Mouse (Mus musculus) heart, embryonic 13.5 days (tissue): ENCODE measurements at regions not wholly inside any gene's neighbourhood (a gene's known extent, or its start where the extent isn't known, plus 50 kb on each side); places are given as distances from the start of the nearest gene placed in this dataset.
A peak's percentile ranks its signal among the peaks of the same experiment; 100 is the strongest.
"Not testable (repeated sequence)": the region's sequence is repeated elsewhere in the genome, so short reads cannot be mapped to it uniquely, and the experiment has no call there.

Experiments used
- ATAC-seq: fragments of 200-750 bp; cut with Nextera tagmentation; 2 replicates; pipeline ENCODE4 v1.8.0; 2017; ENCODE audit warnings: moderate TSS enrichment; ENCODE audit not compliant: insufficient number of reproducible peaks, low FRiP score, low TSS enrichment; ENCODE audit errors: extremely low read depth
- H3K27ac ChIP-seq: fragments of 300-500 bp; sonication (generic); replicated peaks from 2 replicates; pipeline ENCODE4 v1.5.1; 2015; ENCODE audit warnings: moderate library complexity, mild to moderate bottlenecking, inconsistent platforms
- H3K27me3 ChIP-seq: fragments of 300-500 bp; sonication (generic); replicated peaks from 2 replicates; pipeline ENCODE4 v1.6.1; 2015; ENCODE audit warnings: mild to moderate bottlenecking, inconsistent platforms
- H3K36me3 ChIP-seq: fragments of 300-500 bp; sonication (generic); 2 replicates; pipeline ENCODE4 v1.6.1; 2015; ENCODE audit warnings: mild to moderate bottlenecking, inconsistent platforms
- H3K4me1 ChIP-seq: fragments of 300-500 bp; sonication (generic); 2 replicates; pipeline ENCODE4 v1.6.1; 2015; ENCODE audit warnings: inconsistent platforms
- H3K4me2 ChIP-seq: fragments of 300-500 bp; sonication (generic); 2 replicates; pipeline ENCODE4 v1.6.1; 2015; ENCODE audit warnings: inconsistent platforms, mild to moderate bottlenecking, moderate library complexity
- H3K4me3 ChIP-seq: fragments of 300-500 bp; sonication (generic); 2 replicates; pipeline ENCODE4 v1.5.1; 2015; ENCODE audit warnings: moderate library complexity, mild to moderate bottlenecking, inconsistent platforms
- H3K9ac ChIP-seq: fragments of 300-500 bp; sonication (generic); 2 replicates; pipeline ENCODE4 v1.6.1; 2015; ENCODE audit warnings: inconsistent platforms, mild to moderate bottlenecking, moderate library complexity
- H3K9me3 ChIP-seq: fragments of 300-500 bp; sonication (generic); 2 replicates; pipeline ENCODE4 v1.6.1; 2016; ENCODE audit warnings: inconsistent platforms
- WGBS: fragments of 180-500 bp; shearing (Covaris S2); methylation state at CpG from one replicate; pipeline ENCODE4 v1.1.7; 2015; ENCODE audit warnings: mixed read lengths; 5-methylcytosine and 5-hydroxymethylcytosine counted together

GRCm38 (mm10) chr2:57185151-57185550 lies 52.3 kb upstream of the Gpd2 start:
- Histone ChIP-seq H3K9me3 (no peaks in the 10 kb centered on the region), H3K4me1 (peaks cover 6% of the 10 kb centered on the region), H3K27me3 (no peaks in the 10 kb centered on the region), H3K36me3 (no peaks in the 10 kb centered on the region), H3K4me3 (no peak overlapping the region), H3K4me2 (no peak overlapping the region), H3K27ac (no peak overlapping the region), H3K9ac (no peak overlapping the region)
- 14% methylated on average over 1 of the region's 1 CpGs for WGBS
- no peak for ATAC-seq

DNA sequence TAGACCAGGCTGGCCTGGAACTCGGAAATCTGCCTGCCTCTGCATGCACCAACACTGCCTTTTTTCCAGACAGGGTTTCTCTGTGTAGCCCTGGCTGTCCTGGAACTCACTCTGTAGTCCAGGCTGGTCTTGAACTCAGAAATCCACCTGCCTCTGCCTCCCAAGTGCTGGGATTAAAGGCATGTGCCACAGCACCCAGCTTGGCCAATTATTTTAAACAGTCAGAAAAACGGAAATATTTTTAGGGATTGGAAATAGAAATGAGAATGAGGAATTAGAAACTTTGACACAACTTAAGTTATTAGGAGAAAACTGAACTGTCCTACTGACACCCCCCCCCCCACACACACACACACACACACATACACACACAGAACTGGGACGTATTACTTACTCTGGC lies 54.3 kb upstream of the Gpd2 start:
- 63% methylated on average over 3 of the region's 3 CpGs for WGBS
- not testable (repeated sequence) for H3K9ac ChIP-seq, H3K27ac ChIP-seq, ATAC-seq, H3K4me1 ChIP-seq, H3K27me3 ChIP-seq, H3K4me3 ChIP-seq, H3K9me3 ChIP-seq, H3K4me2 ChIP-seq, H3K36me3 ChIP-seq

DNA sequence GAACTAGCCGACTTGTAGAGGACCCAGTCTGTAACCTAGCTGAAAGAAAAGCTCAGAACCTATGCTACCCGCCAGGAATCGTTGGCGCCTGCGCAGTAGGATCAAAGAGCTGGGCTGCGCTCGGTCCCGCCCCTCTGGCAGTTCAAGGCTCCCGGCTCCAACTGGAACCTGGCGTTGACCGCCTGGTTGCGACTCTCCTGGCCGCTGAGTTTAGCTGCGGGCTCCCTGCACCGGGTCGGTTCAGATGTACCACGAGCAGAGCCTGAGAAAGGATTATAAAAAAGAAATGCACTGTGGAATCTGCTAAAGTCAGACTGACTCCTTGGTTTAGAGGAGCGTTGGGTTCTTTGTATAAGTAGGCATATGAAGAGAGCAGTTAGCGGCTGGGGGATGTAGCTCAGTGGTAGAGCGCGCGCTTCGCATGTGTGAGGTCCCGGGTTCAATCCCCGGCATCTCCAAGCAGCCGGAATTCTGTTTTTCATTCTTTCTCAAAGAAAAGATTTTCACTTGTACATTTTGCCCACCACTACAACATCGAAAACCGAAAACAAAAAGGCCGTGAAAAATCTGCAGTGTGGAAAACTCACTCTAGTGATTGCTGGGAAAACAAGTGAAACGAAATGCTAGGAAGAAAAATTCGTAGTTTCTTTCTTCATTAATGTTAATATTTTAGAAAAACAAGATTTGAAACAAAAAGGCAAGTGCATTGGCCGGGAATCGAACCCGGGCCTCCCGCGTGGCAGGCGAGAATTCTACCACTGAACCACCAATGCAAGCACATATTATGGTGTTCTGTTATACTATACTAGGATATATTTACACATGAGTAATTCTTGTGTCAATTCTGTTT lies 55.5 kb upstream of the Gpd2 start:
- Histone ChIP-seq H3K4me2 (peak overlapping the region; percentile 67), H3K4me1 (peaks cover 6% of the 10 kb centered on the region), H3K27ac (peak overlapping the region; percentile 81), H3K4me3 (peak overlapping the region; percentile 57), H3K36me3 (no peaks in the 10 kb centered on the region), H3K27me3 (no peaks in the 10 kb centered on the region), H3K9ac (peak overlapping the region; percentile 77), H3K9me3 (no peaks in the 10 kb centered on the region)
- ATAC-seq = peak; percentile 93
- 1% methylated on average over 37 of the region's 37 CpGs for WGBS

GRCm38 (mm10) chr2:57181350-57181691 lies 56.1 kb upstream of the Gpd2 start:
- peak overlapping the region; percentile 67 for H3K4me2 ChIP-seq
- H3K27me3 ChIP-seq = no peaks in the 10 kb centered on the region
- H3K4me3 ChIP-seq = peak overlapping the region; percentile 57
- H3K9me3 ChIP-seq = no peaks in the 10 kb centered on the region
- H3K27ac ChIP-seq = peak overlapping the region; percentile 81
- WGBS = 15% methylated on average over 4 of the region's 4 CpGs
- H3K36me3 ChIP-seq = no peaks in the 10 kb centered on the region
- ATAC-seq = no peak
- peak overlapping the region; percentile 77 for H3K9ac ChIP-seq
- H3K4me1 ChIP-seq = peaks cover 6% of the 10 kb centered on the region

GRCm38 (mm10) chr2:57178056-57178455 lies 54.3 kb upstream of the Nr4a2 start:
- H3K27me3 ChIP-seq = no peaks in the 10 kb centered on the region
- H3K4me2 ChIP-seq = no peak overlapping the region
- no peak overlapping the region for H3K27ac ChIP-seq
- no peaks in the 10 kb centered on the region for H3K36me3 ChIP-seq
- 70% methylated on average over 6 of the region's 6 CpGs for WGBS
- no peak for ATAC-seq
- no peak overlapping the region for H3K4me3 ChIP-seq
- H3K9me3 ChIP-seq = no peaks in the 10 kb centered on the region
- H3K4me1 ChIP-seq = peaks cover 6% of the 10 kb centered on the region
- H3K9ac ChIP-seq = no peak overlapping the region

- Histone ChIP-seq H3K36me3 (no peaks in the 10 kb centered on the region), H3K27me3 (no peaks in the 10 kb centered on the region), H3K4me1 (peaks cover 6% of the 10 kb centered on the region), H3K9ac (no peak overlapping the region), H3K27ac (no peak overlapping the region), H3K9me3 (no peaks in the 10 kb centered on the region), H3K4me3 (no peak overlapping the region), H3K4me2 (no peak overlapping the region)
- WGBS = 80% methylated on average over 7 of the region's 7 CpGs
- no peak for ATAC-seq
Observed at GRCm38 (mm10) chr2:57176547-57176946, 52.7 kb upstream of the Nr4a2 start.

DNA sequence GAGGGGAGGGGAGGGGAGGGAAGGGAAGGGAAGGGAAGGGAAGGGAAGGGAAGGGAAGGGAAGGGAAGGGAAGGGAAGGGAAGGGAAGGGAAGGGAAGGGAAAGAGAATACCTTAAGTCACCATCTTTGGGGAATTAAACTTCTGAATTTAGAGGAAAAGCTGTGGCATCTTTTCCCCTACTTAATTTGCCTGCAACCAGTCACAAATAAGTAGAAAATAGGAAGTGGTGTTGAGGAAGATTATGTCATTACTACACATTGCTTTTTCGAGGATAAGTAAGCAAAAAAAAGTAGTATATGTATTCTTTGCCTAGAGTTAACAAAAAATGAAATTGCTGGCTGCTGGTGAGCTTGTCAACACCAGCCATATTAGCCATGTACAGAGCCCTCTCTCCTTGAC lies 51.4 kb upstream of the Nr4a2 start:
- no peaks in the 10 kb centered on the region for H3K9me3 ChIP-seq
- no peak overlapping the region for H3K4me3 ChIP-seq
- H3K27me3 ChIP-seq = no peaks in the 10 kb centered on the region
- H3K27ac ChIP-seq = no peak overlapping the region
- no peak overlapping the region for H3K4me2 ChIP-seq
- no peaks in the 10 kb centered on the region for H3K4me1 ChIP-seq
- H3K36me3 ChIP-seq = no peaks in the 10 kb centered on the region
- WGBS = 39% methylated on average over 1 of the region's 1 CpGs
- no peak for ATAC-seq
- no peak overlapping the region for H3K9ac ChIP-seq
